Mouse (Mus musculus): ENCODE measurements at regions not wholly inside any gene's neighbourhood (a gene's known extent, or its start where the extent isn't known, plus 50 kb on each side); places are given as distances from the start of the nearest gene placed in this dataset.

- Histone ChIP-seq H3K4me1 (ENCODE audit: control insufficient read depth in 2 of 2, insufficient read depth in 2 of 2, low read length in 2 of 2) (peaks cover 0 to 7% of the 10 kb centered on the region in 2 experiments; a peak in 2 of 4 replicates), H3K27ac (replicated peaks in 1 of 2; ENCODE audit: control insufficient read depth in 1 of 2, insufficient read depth in 1 of 2, low read depth in 2 of 2, low read length in 2 of 2) (no peak overlapping the region), H3K27me3 (ENCODE audit: control insufficient read depth, insufficient read depth, low read length) (no peaks in the 10 kb centered on the region), H3K9me3 (ENCODE audit: control insufficient read depth, low read length) (no peaks in the 10 kb centered on the region), H3K36me3 (ENCODE audit: control insufficient read depth, insufficient read depth, low read length) (no peaks in the 10 kb centered on the region), H3K9ac (ENCODE audit: low read length) (no peak overlapping the region), H3K4me3 (ENCODE audit: control insufficient read depth in 1 of 2, insufficient read depth in 1 of 2, low read depth in 1 of 2, low read length in 2 of 2) (no peak overlapping the region), H3K4me2 (ENCODE audit: low read length) (no peak overlapping the region)
- WGBS = 23% methylated on average over 6 of the region's 6 CpGs
- no peak for ATAC-seq (ENCODE audit: insufficient number of reproducible peaks, insufficient read depth, low FRiP score, low read depth)
Observed at GRCm38 (mm10) chr8:103442420-103443125, 657.1 kb upstream of the Cdh11 start.

DNA sequence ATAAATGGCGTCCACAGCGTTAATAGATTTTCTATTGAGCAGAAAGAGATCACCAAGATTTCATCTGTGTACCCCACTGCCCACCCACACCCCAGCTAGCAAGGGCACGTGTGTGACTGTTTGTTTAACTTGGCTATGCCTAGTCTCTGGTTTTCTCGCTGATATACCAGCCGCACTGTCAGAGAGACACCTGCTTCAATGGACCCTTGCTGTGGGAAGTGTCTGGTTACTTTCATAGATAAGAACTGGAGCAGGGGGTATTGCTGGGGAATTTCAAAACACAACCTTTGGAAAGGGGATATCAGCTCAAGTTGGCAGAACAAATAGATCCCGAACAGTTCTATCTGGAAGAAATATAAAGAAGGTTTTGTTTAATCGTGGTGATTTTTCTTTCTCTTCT is 656.8 kb upstream of the Cdh5 start:
- Histone ChIP-seq H3K4me2 (ENCODE audit: low read length) (0 out of 2 replicates have a peak overlapping the region, but pooled peaks have one; percentile 4), H3K27me3 (ENCODE audit: control insufficient read depth, insufficient read depth, low read length) (no peaks in the 10 kb centered on the region), H3K9ac (ENCODE audit: low read length) (no peak overlapping the region), H3K4me1 (ENCODE audit: control insufficient read depth in 2 of 2, insufficient read depth in 2 of 2, low read length in 2 of 2) (peaks cover 0 to 7% of the 10 kb centered on the region in 2 experiments; a peak in 2 of 4 replicates), H3K36me3 (ENCODE audit: control insufficient read depth, insufficient read depth, low read length) (no peaks in the 10 kb centered on the region), H3K4me3 (ENCODE audit: control insufficient read depth in 1 of 2, insufficient read depth in 1 of 2, low read depth in 1 of 2, low read length in 2 of 2) (no peak overlapping the region), H3K9me3 (ENCODE audit: control insufficient read depth, low read length) (no peaks in the 10 kb centered on the region), H3K27ac (replicated peaks in 1 of 2; ENCODE audit: control insufficient read depth in 1 of 2, insufficient read depth in 1 of 2, low read depth in 2 of 2, low read length in 2 of 2) (no peak overlapping the region)
- WGBS = 17% methylated on average over 7 of the region's 7 CpGs
- no peak for ATAC-seq (ENCODE audit: insufficient number of reproducible peaks, insufficient read depth, low FRiP score, low read depth)

GRCm38 (mm10) chr8:103445378-103445777 is 656.0 kb upstream of the Cdh5 start:
- Histone ChIP-seq H3K27ac (replicated peaks in 1 of 2; ENCODE audit: control insufficient read depth in 1 of 2, insufficient read depth in 1 of 2, low read depth in 2 of 2, low read length in 2 of 2) (no peak overlapping the region), H3K4me1 (ENCODE audit: control insufficient read depth in 2 of 2, insufficient read depth in 2 of 2, low read length in 2 of 2) (peaks cover 0 to 7% of the 10 kb centered on the region in 2 experiments; a peak in 2 of 4 replicates), H3K4me2 (ENCODE audit: low read length) (no peak overlapping the region), H3K4me3 (ENCODE audit: control insufficient read depth in 1 of 2, insufficient read depth in 1 of 2, low read depth in 1 of 2, low read length in 2 of 2) (no peak overlapping the region), H3K27me3 (ENCODE audit: control insufficient read depth, insufficient read depth, low read length) (no peaks in the 10 kb centered on the region), H3K9me3 (ENCODE audit: control insufficient read depth, low read length) (no peaks in the 10 kb centered on the region), H3K9ac (ENCODE audit: low read length) (no peak overlapping the region), H3K36me3 (ENCODE audit: control insufficient read depth, insufficient read depth, low read length) (no peaks in the 10 kb centered on the region)
- WGBS = 68% methylated on average over 2 of the region's 2 CpGs
- ATAC-seq (ENCODE audit: insufficient number of reproducible peaks, insufficient read depth, low FRiP score, low read depth) = no peak

DNA sequence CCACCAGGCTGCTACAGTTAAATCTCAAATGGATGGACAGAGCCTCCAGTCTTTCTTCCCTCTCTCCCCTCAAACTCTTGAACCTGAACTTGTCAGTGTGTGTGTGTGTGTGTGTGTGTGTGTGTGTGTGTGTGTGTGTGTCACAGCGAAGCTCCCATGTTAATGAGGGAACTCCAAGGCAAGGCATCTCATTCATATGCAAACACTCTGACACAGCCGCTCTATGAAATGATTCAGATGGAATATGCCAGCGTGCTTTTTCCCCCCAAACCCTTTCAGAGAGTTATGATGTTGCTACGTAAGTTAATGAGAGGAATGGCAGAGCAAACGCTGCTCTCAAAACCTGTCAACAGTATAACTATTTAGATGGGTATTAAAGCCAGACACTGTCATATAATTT is 653.5 kb upstream of the Cdh5 start:
- H3K9ac ChIP-seq (ENCODE audit: low read length) = no peak overlapping the region
- no peak overlapping the region for H3K4me3 ChIP-seq (ENCODE audit: control insufficient read depth in 1 of 2, insufficient read depth in 1 of 2, low read depth in 1 of 2, low read length in 2 of 2)
- H3K36me3 ChIP-seq (ENCODE audit: control insufficient read depth, insufficient read depth, low read length) = no peaks in the 10 kb centered on the region
- H3K27me3 ChIP-seq (ENCODE audit: control insufficient read depth, insufficient read depth, low read length) = no peaks in the 10 kb centered on the region
- no peak for ATAC-seq (ENCODE audit: insufficient number of reproducible peaks, insufficient read depth, low FRiP score, low read depth)
- no peak overlapping the region for H3K27ac ChIP-seq (replicated peaks in 1 of 2; ENCODE audit: control insufficient read depth in 1 of 2, insufficient read depth in 1 of 2, low read depth in 2 of 2, low read length in 2 of 2)
- 84% methylated on average over 5 of the region's 5 CpGs for WGBS
- H3K9me3 ChIP-seq (ENCODE audit: control insufficient read depth, low read length) = no peaks in the 10 kb centered on the region
- no peak overlapping the region for H3K4me2 ChIP-seq (ENCODE audit: low read length)
- peaks cover 0 to 5% of the 10 kb centered on the region in 2 experiments; a peak in 2 of 4 replicates for H3K4me1 ChIP-seq (ENCODE audit: control insufficient read depth in 2 of 2, insufficient read depth in 2 of 2, low read length in 2 of 2)

GRCm38 (mm10) chr8:103451381-103452018 is 649.9 kb upstream of the Cdh5 start:
- Histone ChIP-seq H3K27ac (replicated peaks in 1 of 2; ENCODE audit: control insufficient read depth in 1 of 2, insufficient read depth in 1 of 2, low read depth in 2 of 2, low read length in 2 of 2) (no peak overlapping the region), H3K36me3 (ENCODE audit: control insufficient read depth, insufficient read depth, low read length) (no peaks in the 10 kb centered on the region), H3K9me3 (ENCODE audit: control insufficient read depth, low read length) (no peaks in the 10 kb centered on the region), H3K4me1 (ENCODE audit: control insufficient read depth in 2 of 2, insufficient read depth in 2 of 2, low read length in 2 of 2) (no peaks in the 10 kb centered on the region), H3K27me3 (ENCODE audit: control insufficient read depth, insufficient read depth, low read length) (no peaks in the 10 kb centered on the region), H3K4me2 (ENCODE audit: low read length) (no peak overlapping the region), H3K9ac (ENCODE audit: low read length) (no peak overlapping the region), H3K4me3 (ENCODE audit: control insufficient read depth in 1 of 2, insufficient read depth in 1 of 2, low read depth in 1 of 2, low read length in 2 of 2) (no peak overlapping the region)
- ATAC-seq (ENCODE audit: insufficient number of reproducible peaks, insufficient read depth, low FRiP score, low read depth) = no peak
- WGBS = 57% methylated on average over 5 of the region's 5 CpGs

DNA sequence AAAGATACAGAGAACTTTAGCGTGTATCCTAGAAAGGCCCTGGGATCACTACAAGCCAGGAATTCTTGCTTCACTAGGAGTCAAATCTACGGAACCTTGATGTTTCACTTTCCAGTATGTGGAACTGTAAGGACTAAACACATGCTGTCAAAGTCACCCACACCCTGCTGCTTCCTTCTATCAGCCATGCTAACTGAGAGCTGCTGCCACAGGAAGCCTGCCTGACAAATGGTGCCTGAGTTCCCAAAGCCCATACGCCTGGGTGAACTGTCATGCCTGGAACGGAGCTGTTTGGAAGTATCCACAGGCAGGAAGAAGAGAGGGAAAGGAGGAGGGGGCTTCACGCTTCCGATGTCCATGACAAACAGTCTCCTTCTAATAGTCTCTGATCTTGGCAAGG is 644.2 kb upstream of the Cdh5 start:
- H3K4me2 ChIP-seq (ENCODE audit: low read length) = no peak overlapping the region
- H3K27me3 ChIP-seq (ENCODE audit: control insufficient read depth, insufficient read depth, low read length) = no peaks in the 10 kb centered on the region
- 66% methylated on average over 6 of the region's 6 CpGs for WGBS
- H3K36me3 ChIP-seq (ENCODE audit: control insufficient read depth, insufficient read depth, low read length) = no peaks in the 10 kb centered on the region
- H3K9me3 ChIP-seq (ENCODE audit: control insufficient read depth, low read length) = peaks cover 4% of the 10 kb centered on the region; the same call in 1 of the 2 replicates
- no peak overlapping the region for H3K4me3 ChIP-seq (ENCODE audit: control insufficient read depth in 1 of 2, insufficient read depth in 1 of 2, low read depth in 1 of 2, low read length in 2 of 2)
- no peak overlapping the region for H3K27ac ChIP-seq (replicated peaks in 1 of 2; ENCODE audit: control insufficient read depth in 1 of 2, insufficient read depth in 1 of 2, low read depth in 2 of 2, low read length in 2 of 2)
- no peaks in the 10 kb centered on the region for H3K4me1 ChIP-seq (ENCODE audit: control insufficient read depth in 2 of 2, insufficient read depth in 2 of 2, low read length in 2 of 2)
- no peak for ATAC-seq (ENCODE audit: insufficient number of reproducible peaks, insufficient read depth, low FRiP score, low read depth)
- no peak overlapping the region for H3K9ac ChIP-seq (ENCODE audit: low read length)

DNA sequence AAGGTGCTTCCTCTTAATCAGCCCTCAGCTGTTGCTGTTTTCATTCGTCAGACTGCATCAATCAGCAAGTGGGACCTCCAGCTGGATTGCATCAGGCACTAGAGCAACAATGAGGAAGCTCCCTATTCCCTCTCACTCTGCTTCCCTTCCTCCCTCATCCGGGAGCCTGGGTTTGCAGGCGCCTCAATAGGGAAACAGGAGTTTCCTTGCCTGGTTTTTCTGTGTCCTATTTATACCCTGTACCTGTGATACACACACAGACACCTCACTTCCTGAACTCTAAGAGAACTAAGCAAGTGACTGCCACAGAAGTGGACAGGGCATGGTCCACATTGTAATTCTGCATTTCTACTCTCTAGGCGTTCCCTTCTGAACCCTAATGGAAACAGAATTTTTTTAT is 637.9 kb upstream of the Cdh5 start:
- no peak for ATAC-seq (ENCODE audit: insufficient number of reproducible peaks, insufficient read depth, low FRiP score, low read depth)
- no peak overlapping the region for H3K4me2 ChIP-seq (ENCODE audit: low read length)
- H3K9ac ChIP-seq (ENCODE audit: low read length) = no peak overlapping the region
- H3K4me1 ChIP-seq (ENCODE audit: control insufficient read depth in 2 of 2, insufficient read depth in 2 of 2, low read length in 2 of 2) = no peaks in the 10 kb centered on the region
- no peaks in the 10 kb centered on the region for H3K27me3 ChIP-seq (ENCODE audit: control insufficient read depth, insufficient read depth, low read length)
- H3K27ac ChIP-seq (replicated peaks in 1 of 2; ENCODE audit: control insufficient read depth in 1 of 2, insufficient read depth in 1 of 2, low read depth in 2 of 2, low read length in 2 of 2) = no peak overlapping the region
- H3K9me3 ChIP-seq (ENCODE audit: control insufficient read depth, low read length) = peaks cover 4% of the 10 kb centered on the region; the same call in 1 of the 2 replicates
- 31% methylated on average over 4 of the region's 4 CpGs for WGBS
- H3K36me3 ChIP-seq (ENCODE audit: control insufficient read depth, insufficient read depth, low read length) = no peaks in the 10 kb centered on the region
- H3K4me3 ChIP-seq (ENCODE audit: control insufficient read depth in 1 of 2, insufficient read depth in 1 of 2, low read depth in 1 of 2, low read length in 2 of 2) = no peak overlapping the region
